Mouse (Mus musculus) brain, embryonic 14.5 days (tissue): Measurements from ENCODE around the gene Hoxc6. TPM values are rescaled to one million over a fixed set of nuclear protein-coding genes. Genes with fewer than 3 reads are reported as not detected.

Experiments
- DNase-seq: peaks from one replicate; pipeline ENCODE4 v3.0.0-alpha.2; 2011; ENCODE audit warnings: low read depth
- CTCF ChIP-seq: fragments of 200-500 bp; IDR thresholded peaks from 2 replicates; pipeline ENCODE4 v1.5.1; 2012; ENCODE audit warnings: inconsistent platforms, mild to moderate bottlenecking, moderate library complexity, borderline replicate concordance; ENCODE audit not compliant: insufficient read depth, insufficient read length; ENCODE audit errors: extremely low read depth
- POLR2A ChIP-seq: fragments of 200-500 bp; IDR thresholded peaks from 2 replicates; pipeline ENCODE4 v1.6.1; 2012; ENCODE audit warnings: mild to moderate bottlenecking, inconsistent platforms, borderline replicate concordance; ENCODE audit not compliant: poor library complexity, insufficient read depth, insufficient read length, severe bottlenecking; ENCODE audit errors: extremely low read depth
- polyA plus RNA-seq: library from polyadenylated mRNA; depleted of rRNA; stranded (reverse); fragments of >200 nt; gene quantifications from 2 replicates; pipeline ENCODE4 v1.2.3, GENCODE M21; 2012

Gene Hoxc6
- polyA plus RNA-seq, 1 experiment: 0.63 TPM

- TF ChIP-seq POLR2A (no peak), CTCF (no peak)
- no peak for DNase-seq
Measured at GRCm38 (mm10) chr15:103009265-103010111, 11.4 kb downstream of the Hoxc6 start.

GRCm38 (mm10) chr15:103010112-103010846 lies 12.2 kb downstream of the Hoxc6 start:
- no peak for TF ChIP-seq CTCF
- DNase-seq: no peak

GRCm38 (mm10) chr15:103010847-103011555 lies 12.9 kb downstream of the Hoxc6 start:
- TF ChIP-seq POLR2A (no peak), CTCF (no peak)
- DNase-seq: no peak

- TF ChIP-seq CTCF (no peak), POLR2A (no peak)
- no peak for DNase-seq
Measured at GRCm38 (mm10) chr15:103011928-103012486, 13.9 kb downstream of the Hoxc6 start.

GRCm38 (mm10) chr15:103013238-103013984 lies 15.4 kb downstream of the Hoxc6 start:
- TF ChIP-seq POLR2A (no peak), CTCF (peak; percentile 88)
- peak; percentile 80 for DNase-seq

- TF ChIP-seq CTCF (no peak), POLR2A (no peak)
- no peak for DNase-seq
Measured at GRCm38 (mm10) chr15:103014166-103015008, 16.3 kb downstream of the Hoxc6 start.

GRCm38 (mm10) chr15:103015009-103015399 lies 16.9 kb downstream of the Hoxc6 start:
- no peak for DNase-seq

GRCm38 (mm10) chr15:103015406-103016166 lies 17.5 kb downstream of the Hoxc6 start:
- no peak for DNase-seq
- TF ChIP-seq POLR2A (no peak), CTCF (no peak)

More at GRCm38 (mm10) chr15:103015009-103015399, 16.9 kb downstream of the Hoxc6 start:
- TF ChIP-seq POLR2A (no peak), CTCF (no peak)

GRCm38 (mm10) chr15:103018636-103019035 lies 20.6 kb downstream of the Hoxc6 start, which contains the start of gene Hoxc4:
Gene Hoxc4, plus strand, starts transcription at chr15:103018934.
- no peak for DNase-seq
- TF ChIP-seq POLR2A: no peak
